Mouse (Mus musculus) adrenal gland, postnatal 25 days (tissue): ENCODE results near the gene Cnnm2. TPM values are rescaled to one million over a fixed set of nuclear protein-coding genes. Genes with fewer than 3 reads are reported as not detected.

Source experiments
- DNase-seq: peaks from one replicate; pipeline ENCODE4 v3.0.0; 2021; ENCODE audit warnings: mixed read lengths
- total RNA-seq: library from RNA; stranded (reverse); gene quantifications from 2 replicates; pipeline ENCODE4 v1.2.3, GENCODE M21; 2021

Gene Cnnm2
- total RNA-seq, 1 experiment from 2014 or later: 20.9 TPM

- DNase-seq: peak; percentile 54
Measured at GRCm38 (mm10) chr19:46799903-46800583, 38.6 kb downstream of the Cnnm2 start.

GRCm38 (mm10) chr19:46801492-46801891 is 40.1 kb downstream of the Cnnm2 start:
- no peak for DNase-seq

GRCm38 (mm10) chr19:46802306-46802705 is 40.9 kb downstream of the Cnnm2 start:
- no peak for DNase-seq

- no peak for DNase-seq
Measured at GRCm38 (mm10) chr19:46803732-46804131, 42.3 kb downstream of the Cnnm2 start.

- peak; percentile 49 for DNase-seq
Measured at GRCm38 (mm10) chr19:46804751-46805150, 43.4 kb downstream of the Cnnm2 start.

- no peak for DNase-seq
Measured at GRCm38 (mm10) chr19:46805933-46806688, 44.7 kb downstream of the Cnnm2 start.

- DNase-seq: peak; percentile 51
Measured at GRCm38 (mm10) chr19:46808261-46808660, 46.9 kb downstream of the Cnnm2 start.

- no peak for DNase-seq
Measured at GRCm38 (mm10) chr19:46809031-46809430, 47.6 kb downstream of the Cnnm2 start.

- no peak for DNase-seq
Measured at GRCm38 (mm10) chr19:46819276-46819675, 57.9 kb downstream of the Cnnm2 start.

- DNase-seq: no peak
Measured at GRCm38 (mm10) chr19:46822491-46822890, 61.1 kb downstream of the Cnnm2 start.

GRCm38 (mm10) chr19:46823759-46824158 is 62.4 kb downstream of the Cnnm2 start:
- DNase-seq: no peak

GRCm38 (mm10) chr19:46824867-46825266 is 63.5 kb downstream of the Cnnm2 start:
- DNase-seq: no peak

- no peak for DNase-seq
Measured at GRCm38 (mm10) chr19:46827654-46828165, 66.3 kb downstream of the Cnnm2 start.

- peak; percentile 71 for DNase-seq
Measured at GRCm38 (mm10) chr19:46828961-46829360, 67.6 kb downstream of the Cnnm2 start.

GRCm38 (mm10) chr19:46831381-46831780 is 70.0 kb downstream of the Cnnm2 start:
- no peak for DNase-seq

- no peak for DNase-seq
Measured at GRCm38 (mm10) chr19:46834301-46834700, 72.9 kb downstream of the Cnnm2 start.

GRCm38 (mm10) chr19:46835339-46835738 is 73.9 kb downstream of the Cnnm2 start:
- DNase-seq: no peak

GRCm38 (mm10) chr19:46836085-46836484 is 74.7 kb downstream of the Cnnm2 start:
- no peak for DNase-seq

- no peak for DNase-seq
Measured at GRCm38 (mm10) chr19:46837290-46838079, 76.1 kb downstream of the Cnnm2 start.

- DNase-seq: peak; percentile 41
Measured at GRCm38 (mm10) chr19:46841016-46841415, 79.6 kb downstream of the Cnnm2 start.

GRCm38 (mm10) chr19:46843030-46843429 is 81.6 kb downstream of the Cnnm2 start:
- DNase-seq: peak; percentile 41

GRCm38 (mm10) chr19:46846056-46846455 is 84.7 kb downstream of the Cnnm2 start:
- DNase-seq: peak; percentile 44

GRCm38 (mm10) chr19:46846459-46846858 is 85.1 kb downstream of the Cnnm2 start:
- DNase-seq: no peak
